Mouse (Mus musculus): ENCODE results near the gene Abcg4.
A peak's percentile ranks its signal among the peaks of the same experiment; 100 is the strongest.

Abcg4 gene

DNA sequence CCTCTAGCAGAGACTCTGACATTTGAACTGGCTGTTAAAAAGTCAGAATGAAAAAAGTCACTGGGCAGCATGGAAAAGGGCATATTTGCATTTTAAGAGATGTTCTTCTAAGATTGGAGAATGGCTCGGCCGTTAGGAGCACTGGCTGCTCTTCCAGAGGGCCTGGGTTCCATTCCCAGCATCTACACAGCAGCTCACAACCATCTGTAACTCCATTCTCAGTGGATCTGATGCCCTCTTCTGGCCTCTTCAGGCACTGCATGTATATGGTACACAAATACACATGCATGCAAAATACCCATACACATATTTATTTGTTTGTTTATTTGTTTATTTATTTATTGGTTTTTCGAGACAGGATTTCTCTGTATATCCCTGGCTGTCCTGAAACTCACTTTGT, 19.3 kb downstream of the Abcg4 start:
- DNase-seq: no peak

DNA sequence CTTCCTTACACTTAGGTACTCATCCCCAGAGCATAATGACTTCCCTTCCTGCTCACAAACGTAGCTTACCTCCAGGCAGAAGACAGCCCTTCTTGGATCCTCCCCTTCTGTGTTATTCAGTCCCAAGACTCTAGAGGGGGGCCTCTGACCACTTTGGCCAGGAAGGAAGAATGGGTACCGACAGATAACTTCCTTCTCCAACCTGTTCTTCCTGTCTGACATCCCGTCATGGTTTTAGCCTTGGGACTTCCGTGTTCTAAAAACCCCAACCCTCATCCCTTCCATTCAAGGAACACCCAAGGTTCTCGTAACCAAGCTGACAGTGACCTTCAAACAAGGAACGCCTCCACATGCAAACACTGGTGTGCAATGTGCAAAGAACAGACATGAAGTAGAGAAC, 20.0 kb downstream of the Abcg4 start, which contains the start of gene Nlrx1:
Gene Nlrx1, minus strand, starts transcription at position 168 of the 400 bp plus-strand sequence.
- no peak for DNase-seq

DNA sequence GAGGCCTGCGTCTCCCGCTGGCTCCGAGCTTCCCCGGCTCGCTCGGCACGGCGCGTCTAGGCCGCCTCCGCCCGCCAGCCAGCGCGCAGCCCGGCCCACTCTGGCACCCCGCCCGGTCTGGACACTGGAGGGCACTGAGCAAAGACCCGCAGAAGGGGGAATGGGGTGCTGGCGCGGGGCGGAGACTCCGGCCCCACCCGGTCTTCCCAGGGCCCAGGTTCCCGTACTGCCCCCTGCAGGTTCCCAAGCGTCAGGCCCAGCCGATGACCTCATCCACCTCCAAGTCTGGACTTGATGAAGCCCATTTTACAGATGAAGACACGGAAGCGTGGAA, 20.4 kb downstream of the Abcg4 start:
- peak; percentile 92 for DNase-seq

- no peak for DNase-seq
These were observed 20.9 kb downstream of the Abcg4 start for GRCm38 (mm10) chr9:44267319-44268026.

GRCm38 (mm10) chr9:44266478-44267226, 21.8 kb downstream of the Abcg4 start:
- no peak for DNase-seq

- DNase-seq: no peak
These were observed 27.0 kb downstream of the Abcg4 start for GRCm38 (mm10) chr9:44261388-44261787.

GRCm38 (mm10) chr9:44259014-44259413, 29.4 kb downstream of the Abcg4 start:
- DNase-seq: no peak

GRCm38 (mm10) chr9:44256213-44256612, 32.2 kb downstream of the Abcg4 start:
- no peak for DNase-seq

GRCm38 (mm10) chr9:44255136-44255521, 33.3 kb downstream of the Abcg4 start:
- DNase-seq: no peak

- no peak for DNase-seq
These were observed 33.8 kb downstream of the Abcg4 start for GRCm38 (mm10) chr9:44254508-44255135.

DNA sequence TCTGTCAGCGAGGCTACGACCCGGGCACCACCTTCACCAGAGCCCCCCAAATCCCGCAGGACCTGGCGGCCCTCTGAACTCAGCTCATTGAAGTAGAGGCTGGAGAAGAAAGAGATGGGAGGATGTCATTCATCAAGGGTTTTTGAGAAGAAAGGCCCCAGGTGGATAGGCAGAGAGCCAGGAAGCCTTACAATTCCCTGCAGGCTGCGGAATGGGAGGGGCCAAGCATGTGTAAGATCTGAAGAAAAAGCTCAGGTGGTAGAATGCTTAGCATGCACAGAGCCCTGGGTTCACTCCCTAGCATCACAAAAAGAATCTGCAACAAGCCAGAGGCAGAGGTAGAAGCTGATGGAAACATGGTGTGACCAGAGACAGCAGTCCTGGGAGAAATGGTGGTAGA, 35.0 kb downstream of the Abcg4 start:
- no peak for DNase-seq

DNA sequence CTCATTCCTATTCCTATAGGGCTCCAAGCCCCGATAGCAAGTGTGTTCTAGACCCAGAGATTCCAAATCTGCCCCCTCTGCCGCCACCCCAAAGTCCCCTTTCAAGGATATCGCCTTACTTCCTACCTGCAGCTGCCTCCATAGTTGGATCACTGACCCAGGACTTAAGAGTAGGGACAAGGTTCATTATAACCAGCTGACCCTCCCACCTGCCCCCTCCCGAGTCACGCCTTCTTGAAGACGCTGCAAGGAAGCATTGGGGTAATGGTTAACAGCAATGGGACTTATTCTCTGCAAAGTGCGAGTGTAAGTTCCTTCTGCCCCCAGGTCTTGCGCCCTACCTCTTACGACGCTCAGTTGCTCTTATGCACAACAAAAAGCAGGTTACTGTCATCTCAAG, 37.1 kb downstream of the Abcg4 start, which contains the start of gene Pdzd3:
Gene Pdzd3, minus strand, starts transcription at position 158 of the 400 bp plus-strand sequence.
- DNase-seq: peak; percentile 83

GRCm38 (mm10) chr9:44250445-44250844, 38.0 kb downstream of the Abcg4 start:
- DNase-seq: no peak

DNA sequence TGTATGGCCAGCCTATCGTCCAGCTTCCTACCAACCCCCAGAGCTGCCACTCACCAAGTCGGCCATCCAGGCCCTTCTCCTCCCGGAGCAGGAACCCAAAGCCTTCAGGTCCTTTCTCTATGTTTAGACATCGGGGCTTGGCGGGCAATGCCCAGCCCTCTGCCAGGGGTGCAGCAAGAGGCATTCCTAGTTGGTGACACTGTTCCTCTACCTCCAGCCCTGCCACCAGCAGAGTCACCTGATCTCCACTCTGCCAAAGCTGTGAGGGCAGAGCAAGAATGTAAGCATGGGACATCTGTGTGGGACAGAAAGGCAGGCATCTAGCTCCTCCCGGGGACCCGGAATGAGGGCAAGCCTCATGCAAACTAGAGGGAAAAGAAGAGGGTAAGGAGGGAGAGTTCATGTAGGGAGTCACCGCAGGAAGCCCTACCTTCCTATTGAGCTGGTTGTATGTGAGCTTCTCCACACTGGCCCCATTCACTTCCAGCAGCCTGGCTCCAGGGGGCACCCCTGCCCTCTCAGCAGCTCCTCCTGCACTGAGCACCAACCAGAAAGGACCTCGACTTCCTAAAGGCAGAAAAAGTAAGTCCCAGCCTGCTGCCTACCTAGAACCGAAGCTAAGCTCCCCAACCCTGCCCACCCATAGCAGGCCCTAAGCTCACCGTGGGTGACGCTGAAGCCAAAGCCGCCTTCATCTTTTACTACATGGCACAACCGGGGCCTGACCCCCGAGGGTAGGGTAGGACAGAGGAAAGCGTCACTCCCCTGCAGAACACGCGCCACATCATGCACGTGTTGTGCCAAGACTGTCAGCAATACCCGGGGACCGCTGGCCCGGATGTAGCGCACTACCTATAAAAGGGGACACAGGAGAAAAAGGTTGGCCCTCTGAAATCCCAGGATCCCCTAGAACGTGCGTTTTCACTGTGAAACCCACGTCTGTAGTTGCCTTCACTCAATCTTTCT, 39.0 kb downstream of the Abcg4 start:
- DNase-seq: peak; percentile 71

DNA sequence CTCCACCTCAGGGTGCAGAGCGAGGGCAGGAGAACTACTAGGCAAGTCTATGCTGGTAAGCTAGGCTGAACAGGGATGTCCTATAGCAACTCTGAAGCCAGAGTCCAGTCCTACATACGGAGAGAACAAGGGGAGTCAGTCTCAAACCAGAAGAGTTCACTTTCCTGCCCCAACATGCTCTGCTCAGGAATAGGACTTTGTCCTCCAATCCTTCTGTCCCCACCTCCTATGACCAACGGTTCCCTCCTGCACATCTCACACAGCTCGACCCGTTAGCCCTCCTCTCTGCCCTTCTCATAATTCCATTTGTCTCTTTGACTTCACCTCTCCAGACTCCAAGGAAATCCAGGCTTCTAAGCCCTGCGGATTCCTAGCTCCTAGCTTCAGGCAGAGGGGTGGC, 40.5 kb downstream of the Abcg4 start:
- no peak for DNase-seq

GRCm38 (mm10) chr9:44243621-44244020, 44.8 kb downstream of the Abcg4 start:
- peak; percentile 59 for DNase-seq

GRCm38 (mm10) chr9:44241418-44241817, 47.0 kb downstream of the Abcg4 start:
- DNase-seq: no peak

DNA sequence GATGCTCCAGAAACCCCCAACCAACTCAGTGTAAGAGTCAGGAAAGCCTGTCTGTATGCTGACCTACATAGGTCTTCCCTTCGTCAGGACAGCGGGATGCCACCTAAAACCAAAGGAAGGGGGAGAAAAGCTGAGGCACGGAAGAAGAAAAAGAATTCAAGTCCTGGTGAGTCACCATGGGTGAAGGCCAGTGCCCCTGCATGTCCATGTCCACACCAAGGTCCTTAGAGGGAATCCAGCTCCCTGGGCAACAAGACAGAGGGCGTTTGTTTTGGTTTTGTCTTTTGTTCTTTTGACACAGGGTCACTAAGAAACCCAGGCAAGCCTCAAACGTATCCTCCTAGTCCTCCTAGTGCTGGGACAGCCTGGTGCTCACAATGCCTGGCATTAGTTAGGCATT, 47.5 kb downstream of the Abcg4 start:
- no peak for DNase-seq

DNA sequence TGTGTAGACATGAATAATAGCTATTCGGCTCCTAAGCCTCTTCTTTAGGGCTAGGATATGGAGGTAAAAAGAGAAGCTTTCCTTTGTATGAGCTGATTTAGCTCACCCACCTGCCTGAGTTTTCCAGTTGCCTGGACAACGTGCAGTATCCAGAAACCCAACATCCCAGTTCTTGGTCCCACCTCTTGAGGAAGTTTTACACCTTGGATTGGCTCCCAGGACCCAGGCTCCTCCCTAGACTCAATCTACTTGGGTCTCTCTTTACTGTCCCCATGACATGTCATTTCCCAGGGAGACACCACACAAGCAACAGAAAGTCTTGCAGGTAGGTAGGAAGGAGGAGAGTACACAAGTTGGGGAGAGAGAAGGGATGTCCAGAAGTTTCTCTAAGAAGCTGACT, 48.0 kb downstream of the Abcg4 start, which contains the start of gene Ccdc153:
Gene Ccdc153, plus strand, starts transcription at position 278 of the 400 bp plus-strand sequence.
- no peak for DNase-seq

GRCm38 (mm10) chr9:44239447-44239846, 49.0 kb downstream of the Abcg4 start:
- DNase-seq: no peak

DNA sequence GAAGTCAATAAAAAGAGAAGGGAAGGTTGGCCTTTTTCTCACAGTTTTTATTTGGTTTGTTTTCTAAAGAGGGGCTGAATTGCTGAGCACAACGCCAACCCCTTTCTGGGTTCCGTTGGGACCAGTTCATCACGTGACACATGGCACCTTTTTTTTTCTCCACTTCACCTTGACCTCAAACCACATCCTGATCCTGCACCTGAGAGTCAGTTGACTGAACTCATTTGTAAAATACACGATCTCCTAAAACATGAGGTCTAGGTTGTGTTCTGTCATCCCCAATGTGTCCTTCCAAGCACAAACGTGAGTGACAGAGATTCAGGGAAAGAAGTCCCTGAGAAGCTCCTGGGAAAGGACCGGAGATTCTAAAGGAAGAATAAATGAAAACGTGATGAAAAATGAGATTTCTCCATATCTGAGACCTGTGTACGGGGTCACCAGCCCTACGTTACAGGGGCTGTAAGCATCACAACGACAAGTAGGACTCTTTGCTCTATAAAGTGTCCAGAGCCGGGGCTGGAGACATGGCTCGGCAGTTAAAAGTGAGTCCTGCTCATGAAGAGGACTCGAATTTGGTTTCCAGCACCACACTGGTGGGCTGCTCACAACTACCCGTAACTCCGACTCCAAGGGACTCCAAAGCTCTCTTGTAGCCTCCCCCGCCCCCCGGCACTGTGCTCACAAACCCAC, 49.8 kb downstream of the Abcg4 start:
- no peak for DNase-seq

- DNase-seq: peak; percentile 55
These were observed 51.3 kb downstream of the Abcg4 start for GRCm38 (mm10) chr9:44237128-44237527.

All from kidney, adult 11 months (tissue).